Mouse (Mus musculus) thymus, adult 2 months (tissue): Measurements from ENCODE around the gene Fam171a2. TPM values are rescaled to one million over a fixed set of nuclear protein-coding genes. Genes with fewer than 3 reads are reported as not detected.

Experiments used
- DNase-seq: peaks from one replicate; pipeline ENCODE4 v3.0.0; 2021
- H3K27ac ChIP-seq: fragments of 200-500 bp; 2 replicates; pipeline ENCODE4 v1.5.1; 2012; ENCODE audit warnings: low read length, control low read depth; ENCODE audit not compliant: control insufficient read depth, insufficient read depth
- H3K27me3 ChIP-seq: fragments of 200-500 bp; 2 replicates; pipeline ENCODE4 v1.6.1; 2012; ENCODE audit warnings: mild to moderate bottlenecking, low read length, moderate library complexity, mixed read lengths; ENCODE audit not compliant: control insufficient read depth, insufficient read depth
- H3K36me3 ChIP-seq: fragments of 200-500 bp; 2 replicates; pipeline ENCODE4 v1.6.1; 2012; ENCODE audit warnings: mild to moderate bottlenecking, low read length, moderate library complexity; ENCODE audit not compliant: control insufficient read depth, insufficient read depth
- H3K4me1 ChIP-seq: fragments of 200-500 bp; replicated peaks from 2 replicates; pipeline ENCODE4 v1.6.1; 2012; ENCODE audit warnings: low read length; ENCODE audit not compliant: control insufficient read depth, insufficient read depth
- H3K4me3 ChIP-seq: fragments of 200-500 bp; 2 replicates; pipeline ENCODE4 v1.5.1; 2012; ENCODE audit warnings: mild to moderate bottlenecking, low read length, control low read depth, moderate library complexity; ENCODE audit not compliant: control insufficient read depth, insufficient read depth
- CTCF ChIP-seq: fragments of 200-500 bp; IDR thresholded peaks from 2 replicates; pipeline ENCODE4 v1.5.1; 2012; ENCODE audit warnings: mild to moderate bottlenecking, control low read depth, low read length, moderate library complexity, borderline replicate concordance; ENCODE audit not compliant: control insufficient read depth, poor library complexity, insufficient read depth; ENCODE audit errors: extremely low read depth
- POLR2A ChIP-seq: fragments of 200-500 bp; IDR thresholded peaks from 2 replicates; pipeline ENCODE4 v1.6.1; 2012; ENCODE audit warnings: mild to moderate bottlenecking, low read length, control low read depth, moderate library complexity; ENCODE audit not compliant: control insufficient read depth, poor library complexity, insufficient read depth; ENCODE audit errors: extremely low read depth
- WGBS: fragments of 180-500 bp; shearing (Covaris S2); methylation state at CpG from one replicate; pipeline ENCODE4 v1.1.7; 2018; 5-methylcytosine and 5-hydroxymethylcytosine counted together
- polyA plus RNA-seq: library from polyadenylated mRNA; depleted of rRNA; stranded (reverse); fragments of >200 nt; gene quantifications from 2 replicates; pipeline ENCODE4 v1.2.3, GENCODE M21; 2012

Fam171a2 gene
- polyA plus RNA-seq, 1 experiment: 2.6 TPM

GRCm38 (mm10) chr11:102475027-102475426, 27.5 kb upstream of the Fam171a2 start:
- 97% methylated on average over 3 of the region's 3 CpGs for WGBS
- TF ChIP-seq POLR2A: no peak
- TF ChIP-seq CTCF: no peak

DNA sequence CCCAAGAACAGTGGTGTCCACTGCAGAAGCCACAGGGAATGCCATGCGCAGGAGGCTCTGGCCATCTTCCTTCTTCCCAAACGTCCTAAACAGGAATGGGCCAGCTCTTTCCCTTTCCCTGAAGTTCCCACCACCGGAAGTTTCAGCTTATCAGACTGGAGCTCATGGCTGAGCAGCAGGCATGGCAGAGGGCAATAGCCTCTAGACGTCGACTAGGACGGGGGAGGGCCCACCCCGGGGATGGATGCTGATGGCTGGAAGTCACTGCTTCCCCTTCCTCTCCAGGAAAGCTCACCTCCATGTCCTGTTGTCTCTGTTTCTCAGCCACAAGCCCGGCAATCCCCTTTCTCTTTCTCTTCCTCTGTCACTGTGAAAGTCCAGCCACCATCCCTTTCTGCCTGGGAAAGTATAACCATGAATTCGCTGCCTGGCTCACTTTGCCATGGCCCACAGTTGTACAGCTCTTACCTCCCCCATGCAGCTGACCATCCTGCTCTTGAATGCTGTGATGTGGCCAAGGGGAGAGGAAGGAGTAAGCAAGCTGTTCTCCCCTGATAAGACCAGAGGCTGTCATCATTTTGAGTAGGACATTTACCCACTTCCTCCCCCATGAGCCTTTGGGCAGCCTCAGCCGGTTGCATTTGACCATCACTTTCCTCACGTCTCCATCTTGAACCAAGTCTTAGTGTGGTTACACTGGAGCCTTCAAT, 22.3 kb upstream of the Fam171a2 start, which contains the start of gene Itga2b:
Gene Itga2b, minus strand, starts transcription at position 475 of the 710 bp plus-strand sequence.
- Histone ChIP-seq H3K27me3 (no peaks in the 10 kb centered on the region), H3K4me1 (peaks cover 10% of the 10 kb centered on the region), H3K27ac (no peak within 1 kb of the TSS), H3K4me3 (no peak within 1 kb of the TSS), H3K36me3 (no peaks in the 10 kb centered on the region)
- 18% methylated on average over 11 of the region's 11 CpGs for WGBS
- TF ChIP-seq CTCF: no peak
- no peak for TF ChIP-seq POLR2A
- no peak for DNase-seq

More at GRCm38 (mm10) chr11:102475027-102475426, 27.5 kb upstream of the Fam171a2 start:
- H3K27me3 ChIP-seq: no peaks in the 10 kb centered on the region
- no peak overlapping the region for H3K27ac ChIP-seq
- H3K4me3 ChIP-seq: no peak overlapping the region
- no peaks in the 10 kb centered on the region for H3K4me1 ChIP-seq
- DNase-seq: no peak
- peaks cover 26% of the 10 kb centered on the region for H3K36me3 ChIP-seq

GRCm38 (mm10) chr11:102467041-102467631, 19.7 kb upstream of the Fam171a2 start:
- peaks cover 10% of the 10 kb centered on the region for H3K4me1 ChIP-seq
- no peak overlapping the region for H3K27ac ChIP-seq
- no peak for TF ChIP-seq POLR2A
- TF ChIP-seq CTCF: no peak
- under 1% methylated on average over 37 of the region's 37 CpGs for WGBS
- peak overlapping the region; percentile 33 for H3K4me3 ChIP-seq
- no peaks in the 10 kb centered on the region for H3K27me3 ChIP-seq
- peak; percentile 96 for DNase-seq
- no peaks in the 10 kb centered on the region for H3K36me3 ChIP-seq

- TF ChIP-seq POLR2A (no peak), CTCF (no peak)
- WGBS: 84% methylated on average over 26 of the region's 26 CpGs
- Histone ChIP-seq H3K27me3 (no peaks in the 10 kb centered on the region), H3K27ac (no peak overlapping the region), H3K36me3 (no peaks in the 10 kb centered on the region), H3K4me3 (no peak overlapping the region), H3K4me1 (peaks cover 10% of the 10 kb centered on the region)
- no peak for DNase-seq
Observed at GRCm38 (mm10) chr11:102465713-102466436, 18.4 kb upstream of the Fam171a2 start.

GRCm38 (mm10) chr11:102464901-102465300, 17.4 kb upstream of the Fam171a2 start:
- Histone ChIP-seq H3K36me3 (no peaks in the 10 kb centered on the region), H3K4me3 (no peak overlapping the region), H3K27ac (no peak overlapping the region), H3K27me3 (no peaks in the 10 kb centered on the region), H3K4me1 (peaks cover 10% of the 10 kb centered on the region)
- no peak for DNase-seq
- WGBS: 95% methylated on average over 6 of the region's 6 CpGs
- TF ChIP-seq CTCF: no peak
- no peak for TF ChIP-seq POLR2A

GRCm38 (mm10) chr11:102461764-102462163, 14.3 kb upstream of the Fam171a2 start:
- Histone ChIP-seq H3K36me3 (no peaks in the 10 kb centered on the region), H3K4me1 (0 out of 2 replicates have a peak, but pooled peaks cover under 1% of the 10 kb centered on the region), H3K27ac (no peak overlapping the region), H3K4me3 (no peak overlapping the region), H3K27me3 (no peaks in the 10 kb centered on the region)
- 90% methylated on average over 3 of the region's 3 CpGs for WGBS
- DNase-seq: no peak
- TF ChIP-seq CTCF (no peak), POLR2A (no peak)

- DNase-seq: no peak
- TF ChIP-seq POLR2A (no peak), CTCF (no peak)
- H3K27ac ChIP-seq: no peak overlapping the region
- 87% methylated on average over 16 of the region's 16 CpGs for WGBS
- peaks cover 7% of the 10 kb centered on the region for H3K4me1 ChIP-seq
- no peaks in the 10 kb centered on the region for H3K36me3 ChIP-seq
- no peak overlapping the region for H3K4me3 ChIP-seq
- no peaks in the 10 kb centered on the region for H3K27me3 ChIP-seq
Observed at GRCm38 (mm10) chr11:102460541-102460940, 13.1 kb upstream of the Fam171a2 start.
